Comparison of ENCODE assay signal across 8 mouse cellular contexts in genomic region chr2:91070076-91070800, GRCm38 (mm10). TPM values are rescaled to one million over a fixed set of nuclear protein-coding genes. Genes with fewer than 3 reads are reported as not detected.
DNase-seq lines count a peak whose midpoint lies in the region; ATAC-seq and TF ChIP-seq lines count a peak whose summit lies in the region.

Slc39a13 (minus strand) TSS chr2:91070417.

- H3K4me1 ChIP-seq in hindbrain, embryonic 14.5 days (replicated peaks; ENCODE audit: control insufficient read depth, insufficient read depth, low read length): peaks cover 25% of the 10 kb centered on the region

- under 1% methylated on average over 63 of the region's 69 CpGs for WGBS in hindbrain, embryonic 14.5 days

- peak within 1 kb of the TSS; percentile 68 for H3K9ac ChIP-seq in hindbrain, embryonic 14.5 days

- H3K4me3 ChIP-seq in hindbrain, embryonic 14.5 days (replicated peaks; ENCODE audit: low read length): peak within 1 kb of the TSS; percentile 55

- TF ChIP-seq CTCF in Patski (IDR thresholded peaks at IDR 0.05): no peak

- POLR2A ChIA-PET in Patski (lab: Charles Lee): interaction anchor here (1.6 to 2.0 kb wide), 3 partner anchors 8 to 38 kb away, joined by 4 to 11 read pairs (median 5); no protein-coding TSS in a partner anchor

- no peaks in the 10 kb centered on the region for H3K27me3 ChIP-seq in Patski
- no peaks in the 10 kb centered on the region for H3K27me3 ChIP-seq in hindbrain, embryonic 14.5 days (ENCODE audit: control insufficient read depth, insufficient read depth, low read length)

- no peaks in the 10 kb centered on the region for H3K9me3 ChIP-seq in hindbrain, embryonic 14.5 days (ENCODE audit: control insufficient read depth, low read length)

- in situ Hi-C loops in Patski (cut with MboI; ENCODE audit: low pct_unique_long_range_greater_than_20kb): loop anchor here (5.0 kb wide), 1 partner anchor 37 kb away; no protein-coding TSS in a partner anchor

- CTCF ChIA-PET in Patski (lab: Charles Lee): interaction anchor here (1.1 to 2.9 kb wide), 12 partner anchors 15 to 204 kb away, joined by 3 to 10 read pairs (median 6); no protein-coding TSS in a partner anchor

- peak within 1 kb of the TSS; percentile 77 for H3K27ac ChIP-seq in hindbrain, embryonic 14.5 days

- H3K36me3 ChIP-seq in hindbrain, embryonic 14.5 days (replicated peaks; ENCODE audit: control insufficient read depth, insufficient read depth): peaks cover 13% of the 10 kb centered on the region; the same call in 1 of the 2 replicates

- H3K4me2 ChIP-seq in hindbrain, embryonic 14.5 days (replicated peaks): peak within 1 kb of the TSS; percentile 72

- DNase-seq in Patski (ENCODE audit: low read depth, low spot score): no peak
- peak; percentile 96 for DNase-seq in cerebellum, postnatal 14 days
- peak; percentile 95 to 99 for DNase-seq in frontal cortex, postnatal 25 days (ENCODE audit: low spot score in 2 of 2)
- DNase-seq in hindbrain, embryonic 14.5 days (ENCODE audit: low spot score): peak; percentile 95
- DNase-seq in layer of hippocampus, postnatal 36 days: peak; percentile 95
- peak; percentile 97 for DNase-seq in lung, postnatal 36 days
- DNase-seq in retina, postnatal 1 day: peak; percentile 97
- DNase-seq in urinary bladder, adult 18-20 months (ENCODE audit: low spot score in 2 of 2): peak; percentile 95 to 96

- ATAC-seq in Patski: peak; percentile 75
- peak; percentile 96 for ATAC-seq in hindbrain, embryonic 14.5 days (ENCODE audit: low FRiP score)

RNA-seq across cellular contexts. Expression of gene Slc39a13, which starts in this region (rescaled TPM):
- polyA plus RNA-seq in Patski (2021): 148 TPM
- polyA plus RNA-seq in hindbrain, embryonic 14.5 days (2014; fragmentation: Nextera tagmentation; extraction: Ambion mirVana): 27.4 and 27.6 TPM in 2 replicates
- total RNA-seq in layer of hippocampus, postnatal 36 days (2021): 10 to 100 TPM; 27.2 to 32.2 TPM
